Mouse (Mus musculus) hindbrain, embryonic 15.5 days (tissue): ENCODE results near the gene Plekho1. TPM values are rescaled to one million over a fixed set of nuclear protein-coding genes. Genes with fewer than 3 reads are reported as not detected.

Source experiments
- ATAC-seq: fragments of 200-750 bp; cut with Nextera tagmentation; 2 replicates; pipeline ENCODE4 v1.8.0; 2017; ENCODE audit warnings: low read depth, moderate number of reproducible peaks, moderate TSS enrichment; ENCODE audit not compliant: low FRiP score
- H3K27ac ChIP-seq: fragments of 300-500 bp; sonication (generic); replicated peaks from 2 replicates; pipeline ENCODE4 v1.5.1; 2015; ENCODE audit warnings: mild to moderate bottlenecking, inconsistent platforms
- H3K27me3 ChIP-seq: fragments of 300-500 bp; sonication (generic); 2 replicates; pipeline ENCODE4 v1.6.1; 2015; ENCODE audit warnings: control low read depth, inconsistent platforms
- H3K36me3 ChIP-seq: fragments of 300-500 bp; sonication (generic); 2 replicates; pipeline ENCODE4 v1.6.1; 2015; ENCODE audit warnings: control low read depth, inconsistent platforms
- H3K4me1 ChIP-seq: fragments of 300-500 bp; sonication (generic); replicated peaks from 2 replicates; pipeline ENCODE4 v1.6.1; 2015; ENCODE audit warnings: control low read depth, inconsistent platforms
- H3K4me2 ChIP-seq: fragments of 300-500 bp; sonication (generic); 2 replicates; pipeline ENCODE4 v1.6.1; 2015; ENCODE audit warnings: moderate library complexity, mild to moderate bottlenecking, inconsistent platforms
- H3K4me3 ChIP-seq: fragments of 300-500 bp; sonication (generic); 2 replicates; pipeline ENCODE4 v1.5.1; 2015; ENCODE audit warnings: mild to moderate bottlenecking, inconsistent platforms
- H3K9ac ChIP-seq: fragments of 300-500 bp; sonication (generic); 2 replicates; pipeline ENCODE4 v1.6.1; 2015; ENCODE audit warnings: inconsistent platforms
- H3K9me3 ChIP-seq: fragments of 300-500 bp; sonication (generic); 2 replicates; pipeline ENCODE4 v1.6.1; 2016; ENCODE audit warnings: control low read depth, inconsistent platforms
- WGBS: fragments of 180-500 bp; shearing (Covaris S2); methylation state at CpG from one replicate; pipeline ENCODE4 v1.1.7; 2015; 5-methylcytosine and 5-hydroxymethylcytosine counted together
- polyA plus RNA-seq: library from polyadenylated mRNA; unstranded; fragments of >200 nt; fragmentation: Nextera tagmentation; extraction: Ambion mirVana; gene quantifications from 2 replicates; pipeline ENCODE4 v1.2.1, GENCODE M21; 2015

The Plekho1 gene
- polyA plus RNA-seq, 1 experiment from 2014 or later: 49.5 TPM

DNA sequence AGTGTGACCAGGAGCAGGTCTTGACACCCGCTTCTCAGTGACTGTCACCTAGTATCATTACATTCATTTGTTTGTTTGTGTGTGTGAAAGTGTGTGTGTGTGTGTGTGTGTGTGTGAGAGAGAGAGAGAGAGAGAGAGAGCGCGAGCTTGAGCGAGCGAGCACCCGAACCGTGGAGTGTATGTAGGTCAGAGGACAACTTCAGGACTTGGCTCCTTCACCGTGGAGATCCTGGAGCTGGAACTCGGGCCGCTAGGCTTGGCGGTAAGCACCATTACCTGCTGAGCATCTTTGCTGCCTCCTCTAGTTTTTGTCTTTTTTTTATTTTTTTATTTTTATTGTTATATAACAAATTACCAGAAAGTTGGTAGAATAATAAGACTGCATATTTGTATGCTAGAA lies 34.0 kb upstream of the Plekho1 start:
- Histone ChIP-seq H3K36me3 (peaks cover 35% of the 10 kb centered on the region), H3K27me3 (no peaks in the 10 kb centered on the region), H3K4me1 (no peaks in the 10 kb centered on the region), H3K9me3 (no peaks in the 10 kb centered on the region), H3K4me2 (no peak overlapping the region), H3K4me3 (no peak overlapping the region), H3K27ac (no peak overlapping the region), H3K9ac (no peak overlapping the region)
- WGBS: 87% methylated on average over 11 of the region's 11 CpGs
- ATAC-seq: no peak

- WGBS: 81% methylated on average over 3 of the region's 3 CpGs
- ATAC-seq: no peak
These were observed 33.5 kb upstream of the Plekho1 start for GRCm38 (mm10) chr3:96029336-96029735.

GRCm38 (mm10) chr3:96027875-96028274 lies 32.1 kb upstream of the Plekho1 start:
- H3K9ac ChIP-seq: no peak overlapping the region
- H3K9me3 ChIP-seq: no peaks in the 10 kb centered on the region
- no peaks in the 10 kb centered on the region for H3K27me3 ChIP-seq
- no peak for ATAC-seq
- no peak overlapping the region for H3K4me2 ChIP-seq
- peaks cover 27% of the 10 kb centered on the region for H3K36me3 ChIP-seq
- WGBS: 87% methylated on average over 1 of the region's 1 CpGs
- no peaks in the 10 kb centered on the region for H3K4me1 ChIP-seq
- no peak overlapping the region for H3K27ac ChIP-seq
- no peak overlapping the region for H3K4me3 ChIP-seq

More at GRCm38 (mm10) chr3:96029336-96029735, 33.5 kb upstream of the Plekho1 start:
- no peaks in the 10 kb centered on the region for H3K27me3 ChIP-seq
- H3K27ac ChIP-seq: no peak overlapping the region
- H3K4me1 ChIP-seq: no peaks in the 10 kb centered on the region
- H3K9ac ChIP-seq: no peak overlapping the region
- no peak overlapping the region for H3K4me2 ChIP-seq
- no peak overlapping the region for H3K4me3 ChIP-seq
- H3K9me3 ChIP-seq: no peaks in the 10 kb centered on the region
- H3K36me3 ChIP-seq: peaks cover 35% of the 10 kb centered on the region

DNA sequence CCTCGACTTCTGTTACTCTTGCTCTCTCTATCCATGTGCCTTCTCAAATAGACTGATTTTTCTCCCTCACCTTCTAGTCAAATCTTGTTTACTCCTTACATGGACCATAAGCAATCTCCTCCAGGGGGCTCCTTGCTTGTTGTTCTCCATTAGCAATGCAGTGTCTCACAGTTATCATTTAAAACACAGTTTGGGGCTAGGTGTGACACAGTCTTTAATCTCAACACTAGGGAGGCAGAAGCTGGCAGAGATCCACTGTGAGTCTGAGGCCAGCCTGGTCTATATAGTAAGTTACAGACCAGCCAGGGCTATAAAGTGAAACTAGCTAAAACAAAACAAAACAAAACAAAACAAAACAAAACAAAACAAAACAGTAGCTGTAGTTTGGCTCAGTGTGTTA lies 31.3 kb upstream of the Plekho1 start:
- ATAC-seq: no peak

DNA sequence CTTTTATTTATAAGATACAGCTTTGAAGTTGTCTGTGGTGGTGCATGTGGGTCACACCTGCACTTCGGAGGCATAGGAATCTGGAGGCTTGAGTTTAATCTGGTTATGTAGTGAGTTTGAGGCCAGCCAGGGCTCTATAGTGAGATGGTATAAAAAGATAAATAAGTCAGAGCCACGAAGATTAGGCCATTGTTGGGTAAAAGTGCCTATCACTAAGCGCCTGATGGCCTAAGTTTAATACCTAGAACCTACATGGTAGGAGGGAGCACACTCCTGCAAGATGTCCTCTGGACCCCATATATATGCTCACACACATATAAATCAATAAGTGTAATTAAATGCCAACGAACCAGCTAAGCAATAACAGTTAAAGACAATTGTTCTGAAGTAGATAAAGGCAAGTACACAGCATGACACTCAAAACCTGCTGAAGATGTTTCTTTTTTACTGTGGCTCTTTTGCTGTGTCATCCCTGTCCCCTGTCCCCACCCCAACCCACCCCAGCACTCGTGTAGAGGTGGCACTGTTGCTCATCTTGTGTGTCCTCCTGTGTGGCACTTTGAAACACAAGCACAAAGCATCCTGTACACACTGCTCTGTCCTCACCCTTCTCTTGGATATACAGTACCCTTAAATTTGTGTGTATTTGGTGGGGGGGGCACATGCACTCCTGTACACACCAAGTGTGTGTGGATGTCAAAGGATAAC lies 25.8 kb upstream of the Plekho1 start:
- Histone ChIP-seq H3K4me2 (no peak overlapping the region), H3K9ac (no peak overlapping the region), H3K4me3 (no peak overlapping the region), H3K4me1 (no peaks in the 10 kb centered on the region), H3K36me3 (0 out of 2 replicates have a peak, but pooled peaks cover 3% of the 10 kb centered on the region), H3K27me3 (no peaks in the 10 kb centered on the region), H3K9me3 (no peaks in the 10 kb centered on the region), H3K27ac (no peak overlapping the region)
- 81% methylated on average over 5 of the region's 5 CpGs for WGBS
- no peak for ATAC-seq

More for the DNA sequence above, 31.3 kb upstream of the Plekho1 start:
- Histone ChIP-seq H3K36me3 (peaks cover 22% of the 10 kb centered on the region), H3K4me1 (no peaks in the 10 kb centered on the region), H3K9me3 (no peaks in the 10 kb centered on the region), H3K9ac (no peak overlapping the region), H3K27ac (no peak overlapping the region), H3K27me3 (no peaks in the 10 kb centered on the region), H3K4me3 (no peak overlapping the region), H3K4me2 (no peak overlapping the region)
- WGBS: 88% methylated on average over 1 of the region's 1 CpGs

DNA sequence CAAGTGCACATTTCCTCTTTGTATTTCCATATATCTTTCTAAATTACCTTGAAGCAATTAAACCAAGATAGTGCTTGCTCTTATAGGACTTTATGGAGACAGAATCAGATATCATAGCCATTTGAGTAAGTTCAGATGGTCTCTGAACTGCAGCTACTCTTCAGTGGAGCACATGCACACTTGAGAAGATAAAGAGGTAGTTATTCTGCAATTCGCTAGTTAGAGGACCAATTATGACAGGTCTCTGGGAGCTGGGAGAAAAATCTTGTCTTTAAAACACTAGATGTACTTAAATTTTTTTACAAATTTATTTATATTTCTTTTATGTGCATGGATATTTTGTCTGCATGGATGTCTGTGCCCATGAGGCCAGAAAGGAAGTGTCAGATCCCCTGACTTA lies 24.9 kb upstream of the Plekho1 start:
- Histone ChIP-seq H3K27me3 (no peaks in the 10 kb centered on the region), H3K4me1 (no peaks in the 10 kb centered on the region), H3K27ac (no peak overlapping the region), H3K36me3 (0 out of 2 replicates have a peak, but pooled peaks cover 3% of the 10 kb centered on the region), H3K9ac (no peak overlapping the region), H3K4me2 (no peak overlapping the region), H3K4me3 (no peak overlapping the region), H3K9me3 (no peaks in the 10 kb centered on the region)
- WGBS: 97% methylated on average over 1 of the region's 1 CpGs
- ATAC-seq: no peak

- no peaks in the 10 kb centered on the region for H3K36me3 ChIP-seq
- H3K4me3 ChIP-seq: no peak overlapping the region
- H3K27me3 ChIP-seq: no peaks in the 10 kb centered on the region
- H3K4me2 ChIP-seq: no peak overlapping the region
- 77% methylated on average over 5 of the region's 5 CpGs for WGBS
- H3K9me3 ChIP-seq: no peaks in the 10 kb centered on the region
- no peaks in the 10 kb centered on the region for H3K4me1 ChIP-seq
- no peak for ATAC-seq
- H3K27ac ChIP-seq: no peak overlapping the region
- no peak overlapping the region for H3K9ac ChIP-seq
These were observed 21.7 kb upstream of the Plekho1 start for GRCm38 (mm10) chr3:96017461-96017860.

DNA sequence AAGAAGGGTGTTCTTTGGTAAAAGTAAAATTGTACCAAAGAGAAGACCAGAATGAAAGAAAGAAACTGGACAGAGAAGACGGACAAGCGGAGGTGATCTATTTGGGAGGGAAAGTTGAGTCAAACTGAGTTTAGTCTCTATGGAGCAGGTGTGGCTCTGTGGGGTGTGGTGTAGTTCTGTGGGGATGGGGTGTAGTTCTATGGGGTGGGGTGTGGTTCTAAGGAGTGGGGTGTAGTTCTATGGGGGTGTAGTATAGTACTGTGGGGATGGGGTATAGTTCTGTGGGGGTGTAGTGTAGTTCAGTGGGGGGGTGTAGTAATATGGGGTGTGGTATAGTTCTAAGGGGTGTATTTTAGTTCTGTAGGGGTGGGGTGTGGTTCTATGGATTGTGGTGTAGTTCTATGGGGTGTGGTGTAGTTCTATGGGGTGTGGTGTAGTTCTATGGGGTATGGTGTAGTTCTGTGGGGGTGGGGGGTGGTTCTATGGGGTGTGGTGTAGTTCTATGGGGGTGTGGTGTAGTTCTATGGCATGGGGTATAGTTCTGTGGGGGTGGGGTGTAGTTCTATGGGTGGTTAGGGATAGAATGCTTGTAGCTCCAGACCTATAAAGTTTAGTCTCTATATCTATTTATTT lies 20.6 kb upstream of the Plekho1 start:
- WGBS: 92% methylated on average over 2 of the region's 2 CpGs
- Histone ChIP-seq H3K9ac (no peak overlapping the region), H3K27me3 (no peaks in the 10 kb centered on the region), H3K27ac (no peak overlapping the region), H3K4me1 (no peaks in the 10 kb centered on the region), H3K4me3 (no peak overlapping the region), H3K36me3 (peaks cover 3% of the 10 kb centered on the region; the same call in 1 of the 2 replicates), H3K9me3 (no peaks in the 10 kb centered on the region), H3K4me2 (no peak overlapping the region)
- no peak for ATAC-seq

DNA sequence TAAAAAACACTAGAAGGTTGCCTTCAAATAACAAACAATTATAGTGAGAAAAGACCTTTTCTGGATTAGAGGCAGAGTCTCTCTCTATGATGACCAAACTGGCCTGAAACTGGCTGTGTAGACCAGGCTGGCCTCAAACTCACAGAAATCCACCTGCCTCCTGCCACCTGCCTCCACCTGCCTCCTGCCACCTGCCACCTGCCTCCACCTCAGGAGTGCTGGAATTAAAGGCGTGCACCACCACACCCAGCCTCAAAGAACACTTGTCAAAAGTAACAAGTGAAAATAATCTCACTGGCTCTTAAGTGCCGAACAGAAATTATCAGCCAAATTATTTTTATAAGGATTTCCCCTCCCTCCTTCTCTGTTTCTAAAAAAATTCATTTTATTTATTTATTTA lies 19.9 kb upstream of the Plekho1 start:
- no peak overlapping the region for H3K4me2 ChIP-seq
- WGBS: 96% methylated on average over 2 of the region's 2 CpGs
- no peak overlapping the region for H3K4me3 ChIP-seq
- ATAC-seq: no peak
- H3K27me3 ChIP-seq: no peaks in the 10 kb centered on the region
- H3K27ac ChIP-seq: no peak overlapping the region
- no peaks in the 10 kb centered on the region for H3K4me1 ChIP-seq
- H3K9me3 ChIP-seq: no peaks in the 10 kb centered on the region
- peaks cover 3% of the 10 kb centered on the region; the same call in 1 of the 2 replicates for H3K36me3 ChIP-seq
- no peak overlapping the region for H3K9ac ChIP-seq

GRCm38 (mm10) chr3:96012805-96013204 lies 17.0 kb upstream of the Plekho1 start:
- no peaks in the 10 kb centered on the region for H3K27me3 ChIP-seq
- 41% methylated on average over 5 of the region's 5 CpGs for WGBS
- no peak overlapping the region for H3K4me2 ChIP-seq
- no peak overlapping the region for H3K9ac ChIP-seq
- ATAC-seq: no peak
- peaks cover 9% of the 10 kb centered on the region for H3K36me3 ChIP-seq
- no peak overlapping the region for H3K27ac ChIP-seq
- no peak overlapping the region for H3K4me3 ChIP-seq
- no peaks in the 10 kb centered on the region for H3K4me1 ChIP-seq
- H3K9me3 ChIP-seq: no peaks in the 10 kb centered on the region

DNA sequence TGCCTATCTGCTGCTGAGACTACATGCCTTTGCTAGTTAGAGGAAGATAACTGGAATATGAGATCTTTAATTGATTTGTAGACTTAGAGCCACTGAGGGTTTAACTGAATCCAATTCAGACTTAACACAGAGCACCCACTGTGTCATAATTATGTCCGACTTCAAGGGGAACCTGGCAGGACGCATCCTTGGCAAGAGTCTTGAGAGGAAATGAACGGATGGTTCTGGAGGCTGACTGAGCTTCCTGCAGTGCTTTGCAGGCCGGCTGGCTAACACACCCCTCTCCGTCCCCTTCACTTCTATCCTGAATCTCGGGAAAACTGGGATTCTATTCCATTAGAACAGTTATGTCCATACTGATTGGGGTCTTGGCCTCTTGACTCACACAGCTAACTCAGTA lies 12.7 kb upstream of the Plekho1 start:
- Histone ChIP-seq H3K27ac (no peak overlapping the region), H3K27me3 (no peaks in the 10 kb centered on the region), H3K4me2 (no peak overlapping the region), H3K9me3 (no peaks in the 10 kb centered on the region), H3K9ac (no peak overlapping the region), H3K4me3 (no peak overlapping the region), H3K4me1 (no peaks in the 10 kb centered on the region), H3K36me3 (peaks cover 9% of the 10 kb centered on the region)
- ATAC-seq: no peak
- 68% methylated on average over 6 of the region's 6 CpGs for WGBS

DNA sequence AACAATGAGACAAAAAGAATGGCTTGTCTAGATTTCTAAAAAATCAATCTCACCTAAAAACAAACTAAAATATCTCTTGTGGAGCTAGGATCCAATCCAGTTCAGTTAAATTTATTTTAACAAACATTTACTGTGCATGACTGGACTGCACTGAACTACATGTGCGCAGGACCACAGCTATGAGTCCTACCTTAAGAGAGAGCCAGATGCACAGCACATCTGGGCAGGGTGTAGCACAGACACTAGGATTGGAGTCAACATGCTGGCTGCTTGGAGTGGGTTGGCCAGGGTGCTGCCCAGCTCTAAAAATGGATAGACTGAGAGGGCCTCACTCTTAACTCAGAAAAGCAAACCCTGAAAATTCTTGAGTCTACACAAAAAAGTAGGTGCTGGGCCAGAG lies 5.8 kb upstream of the Plekho1 start:
- H3K4me3 ChIP-seq: no peak overlapping the region
- 93% methylated on average over 1 of the region's 1 CpGs for WGBS
- peaks cover 15% of the 10 kb centered on the region for H3K4me1 ChIP-seq
- H3K36me3 ChIP-seq: no peaks in the 10 kb centered on the region
- H3K9ac ChIP-seq: no peak overlapping the region
- no peaks in the 10 kb centered on the region for H3K9me3 ChIP-seq
- H3K4me2 ChIP-seq: no peak overlapping the region
- no peak overlapping the region for H3K27ac ChIP-seq
- no peaks in the 10 kb centered on the region for H3K27me3 ChIP-seq
- ATAC-seq: no peak
